Mouse (Mus musculus) lung, adult 2 months (tissue): ENCODE data around the gene Dock4.

Experiments
- CTCF ChIP-seq: fragments of 200-500 bp; IDR thresholded peaks from 2 replicates; pipeline ENCODE4 v1.5.1; 2011; ENCODE audit warnings: mild to moderate bottlenecking, low read length, control low read depth; ENCODE audit not compliant: insufficient read depth
- POLR2A ChIP-seq: fragments of 200-500 bp; IDR thresholded peaks from 2 replicates; pipeline ENCODE4 v1.6.1; 2011; ENCODE audit warnings: low read depth, mild to moderate bottlenecking, control low read depth, low read length, borderline replicate concordance; ENCODE audit errors: extremely low read depth

- TF ChIP-seq CTCF (no peak), POLR2A (no peak)
Measured at GRCm38 (mm10) chr12:40707108-40707507, 261.4 kb downstream of the Dock4 start.
